Mouse (Mus musculus): ENCODE measurements around the gene Car11.

Car11 gene

GRCm38 (mm10) chr7:45689800-45690199 lies 9.8 kb upstream of the Car11 start:
- DNase-seq (ENCODE audit: low read depth, low spot score) = no peak

GRCm38 (mm10) chr7:45692364-45692763 lies 7.3 kb upstream of the Car11 start:
- no peak for DNase-seq (ENCODE audit: low read depth, low spot score)

DNA sequence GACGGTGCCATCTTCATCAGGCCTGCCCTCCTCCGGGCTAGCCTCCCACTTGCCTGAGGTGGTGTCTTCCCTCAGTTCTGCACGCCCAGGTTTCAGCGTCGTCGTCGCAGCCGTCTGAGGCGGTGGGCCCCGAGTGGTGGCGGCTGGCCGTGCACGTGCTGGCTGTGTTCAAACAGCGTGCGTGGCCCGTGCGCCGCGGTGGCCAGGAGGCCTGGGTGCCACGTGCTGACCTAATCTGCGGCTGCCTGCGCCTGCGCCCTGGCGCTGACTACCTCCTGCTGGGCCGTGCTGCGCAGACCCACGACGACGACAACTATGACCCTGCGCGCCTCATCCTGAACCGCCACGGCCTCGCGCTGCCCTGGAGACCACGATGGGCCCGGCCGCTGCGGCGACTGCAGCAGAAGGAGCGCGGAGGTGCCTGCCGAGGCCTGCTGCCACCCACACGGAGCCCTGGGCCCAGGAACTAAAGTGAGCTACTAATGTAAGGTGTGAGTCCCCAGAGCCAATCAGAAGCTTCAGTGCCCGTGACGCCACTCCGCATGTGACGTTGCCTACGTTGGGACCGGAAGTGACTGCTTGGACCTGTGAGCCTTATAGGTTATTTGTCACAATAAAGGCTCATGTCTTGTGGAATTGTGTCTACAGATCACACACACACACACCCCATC lies 5.6 kb upstream of the Car11 start, which contains the start of gene Sec1:
Sec1 (minus strand) TSS at position 482 of the 671 bp plus-strand sequence.
- no peak for DNase-seq (ENCODE audit: low read depth, low spot score)

DNA sequence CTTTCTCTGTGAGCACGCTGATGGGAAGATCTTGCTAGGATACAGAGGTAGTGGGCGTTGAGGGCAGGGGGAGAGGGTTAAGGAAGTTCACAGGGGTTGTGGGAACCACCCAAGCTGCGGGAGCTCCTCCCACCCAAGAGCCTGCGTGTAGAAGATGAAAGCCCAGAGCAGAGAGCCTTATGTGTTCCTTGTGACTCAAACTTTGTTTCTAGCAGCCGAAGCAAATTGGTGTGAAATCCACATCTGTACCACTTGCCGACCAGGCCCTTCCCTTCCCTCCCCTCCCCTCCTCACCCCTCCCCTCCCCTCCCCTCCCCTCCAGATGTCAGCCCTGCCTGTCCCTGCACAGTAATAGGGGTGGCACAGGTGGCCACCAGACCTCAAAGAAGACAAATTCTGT lies 4.5 kb upstream of the Car11 start:
- DNase-seq (ENCODE audit: low read depth, low spot score) = no peak

GRCm38 (mm10) chr7:45697894-45698293 lies 1.7 kb upstream of the Car11 start:
- no peak for DNase-seq (ENCODE audit: low read depth, low spot score)

GRCm38 (mm10) chr7:45700301-45701015 lies 815 bp downstream of the Car11 start:
- no peak for DNase-seq (ENCODE audit: low read depth, low spot score)

DNA sequence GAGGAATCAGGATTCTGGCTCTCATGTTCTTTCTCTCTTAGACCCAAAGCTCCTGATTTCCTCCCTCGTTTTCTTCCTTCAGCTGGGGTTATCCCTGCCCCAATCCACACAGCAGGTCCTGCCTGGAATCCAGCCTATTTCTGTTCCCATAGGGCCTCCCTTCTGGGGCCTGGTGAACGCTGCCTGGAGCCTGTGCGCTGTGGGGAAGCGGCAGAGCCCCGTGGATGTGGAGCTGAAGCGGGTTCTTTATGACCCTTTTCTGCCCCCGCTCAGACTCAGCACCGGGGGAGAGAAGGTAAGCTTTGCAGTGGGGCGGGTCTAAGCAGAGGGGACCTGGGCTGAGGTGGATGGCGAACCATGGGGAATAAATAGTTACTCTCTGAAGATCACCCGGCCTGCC lies 1.4 kb downstream of the Car11 start:
- no peak for DNase-seq (ENCODE audit: low read depth, low spot score)

GRCm38 (mm10) chr7:45701607-45702006 lies 2.0 kb downstream of the Car11 start:
- no peak for DNase-seq (ENCODE audit: low read depth, low spot score)

DNA sequence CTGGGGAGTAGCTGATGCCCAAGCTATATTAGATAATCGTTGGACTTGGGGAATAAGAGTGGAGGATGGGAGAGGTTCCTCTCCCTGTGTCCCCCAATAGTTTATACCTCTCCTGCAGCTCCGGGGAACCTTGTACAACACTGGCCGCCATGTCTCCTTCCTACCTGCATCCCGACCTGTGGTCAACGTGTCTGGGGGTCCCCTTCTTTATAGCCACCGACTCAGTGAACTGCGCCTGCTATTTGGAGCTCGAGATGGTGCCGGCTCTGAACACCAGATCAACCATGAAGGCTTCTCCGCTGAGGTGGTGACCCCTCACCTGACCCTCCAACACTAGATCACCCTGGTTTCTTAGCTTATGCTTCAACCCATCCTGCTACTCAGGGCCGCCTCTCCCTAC lies 2.7 kb downstream of the Car11 start:
- no peak for DNase-seq (ENCODE audit: low read depth, low spot score)

GRCm38 (mm10) chr7:45702809-45703520 lies 3.3 kb downstream of the Car11 start:
- DNase-seq (ENCODE audit: low read depth, low spot score) = no peak

GRCm38 (mm10) chr7:45703521-45704033 lies 3.9 kb downstream of the Car11 start:
- no peak for DNase-seq (ENCODE audit: low read depth, low spot score)

- DNase-seq (ENCODE audit: low read depth, low spot score) = no peak
Measured at GRCm38 (mm10) chr7:45704046-45704559, 4.5 kb downstream of the Car11 start.

DNA sequence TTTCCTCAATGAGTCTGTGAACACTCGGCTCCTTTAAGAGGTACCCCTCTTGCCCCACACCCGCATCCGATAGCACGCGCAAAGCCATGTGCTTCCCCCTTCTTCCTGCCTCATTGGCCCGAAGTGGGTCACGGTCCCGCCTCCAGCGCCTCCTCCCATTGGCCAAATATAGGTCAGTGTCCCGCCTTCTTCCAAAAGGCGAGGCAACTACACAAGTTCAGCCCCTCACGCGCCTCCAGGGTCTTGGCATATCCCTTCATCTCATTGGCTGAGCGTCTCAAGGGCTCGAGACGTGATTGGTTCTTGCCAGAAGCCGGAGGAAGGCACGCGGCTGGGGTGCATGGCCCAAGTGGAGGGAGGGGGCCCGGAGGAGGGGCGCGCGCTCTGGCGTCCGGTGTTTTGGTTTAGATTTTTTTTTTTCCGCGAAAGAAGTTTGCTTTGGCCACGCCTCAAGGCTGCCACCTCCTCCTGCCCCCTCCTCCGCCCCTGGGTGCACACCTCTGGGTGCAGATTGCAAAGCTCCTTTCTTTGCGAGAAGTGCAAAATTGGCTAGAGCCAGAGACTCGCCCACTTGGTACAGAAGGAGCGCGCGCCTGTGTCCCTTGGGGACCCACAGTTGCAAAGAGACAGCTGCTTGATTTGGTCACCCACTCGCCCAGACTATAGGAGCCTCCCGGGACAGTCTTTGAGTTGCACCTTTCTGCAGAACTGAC lies 5.2 kb downstream of the Car11 start, which contains the start of gene Dbp:
Dbp (plus strand) TSS at position 359 of the 713 bp plus-strand sequence.
- DNase-seq (ENCODE audit: low read depth, low spot score) = peak; percentile 96

- no peak for DNase-seq (ENCODE audit: low read depth, low spot score)
Measured at GRCm38 (mm10) chr7:45705443-45705864, 5.8 kb downstream of the Car11 start.

GRCm38 (mm10) chr7:45705873-45706281 lies 6.2 kb downstream of the Car11 start:
- no peak for DNase-seq (ENCODE audit: low read depth, low spot score)

- no peak for DNase-seq (ENCODE audit: low read depth, low spot score)
Measured at GRCm38 (mm10) chr7:45706721-45707241, 7.1 kb downstream of the Car11 start.

GRCm38 (mm10) chr7:45707375-45707967 lies 7.8 kb downstream of the Car11 start:
- no peak for DNase-seq (ENCODE audit: low read depth, low spot score)

GRCm38 (mm10) chr7:45708221-45708761 lies 8.6 kb downstream of the Car11 start:
- DNase-seq (ENCODE audit: low read depth, low spot score) = no peak

DNA sequence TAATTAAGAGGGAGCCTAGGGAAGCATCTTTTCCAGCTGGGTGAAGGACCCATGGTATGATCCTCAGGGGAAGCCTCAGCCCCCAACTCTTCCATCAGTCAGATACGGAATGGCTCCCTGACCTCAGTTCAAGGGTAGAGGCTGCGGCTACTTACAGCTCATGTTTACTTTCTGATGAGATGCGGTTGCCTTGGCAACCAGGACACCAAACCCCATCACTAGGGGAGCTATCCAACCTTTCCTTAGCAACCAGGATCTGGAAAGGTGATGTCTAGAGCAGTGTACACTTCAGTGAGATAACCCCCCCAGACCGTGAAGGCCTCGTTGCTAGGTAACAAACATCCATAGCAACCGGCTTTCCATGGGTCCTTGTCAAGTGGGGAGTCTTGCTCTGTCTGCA lies 9.4 kb downstream of the Car11 start:
- no peak for DNase-seq (ENCODE audit: low read depth, low spot score)

DNA sequence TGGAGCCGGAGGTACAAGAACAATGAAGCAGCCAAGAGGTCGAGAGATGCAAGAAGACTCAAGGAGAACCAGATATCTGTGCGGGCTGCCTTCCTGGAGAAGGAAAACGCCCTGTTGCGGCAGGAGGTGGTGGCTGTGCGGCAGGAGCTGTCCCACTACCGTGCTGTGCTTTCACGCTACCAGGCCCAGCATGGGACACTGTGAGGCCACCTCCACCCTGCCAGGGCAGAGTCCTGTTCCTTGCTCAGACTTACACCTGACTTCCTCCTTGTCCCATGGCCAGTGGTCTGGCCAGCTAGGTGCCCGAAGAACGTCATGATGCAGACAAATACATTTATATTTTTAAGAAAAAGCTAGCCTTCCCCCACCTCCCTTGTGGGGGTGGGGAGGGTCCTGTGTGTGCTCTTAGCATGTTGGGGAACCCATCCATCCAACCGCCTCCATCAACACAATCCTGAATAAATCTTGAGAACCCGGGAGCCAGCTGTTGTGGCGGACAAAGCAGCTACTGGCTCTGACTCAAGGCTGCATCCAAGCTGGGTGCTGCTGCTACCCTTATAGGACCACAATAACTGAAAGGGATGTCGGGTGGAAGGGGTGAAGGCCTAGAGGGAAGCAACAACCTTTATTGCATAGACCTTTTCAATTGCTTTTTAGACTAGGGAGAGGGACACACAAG lies 10.2 kb downstream of the Car11 start:
- DNase-seq (ENCODE audit: low read depth, low spot score) = no peak
